ENCODE assay signal across 16 mouse cellular contexts in genomic region chr7:46251841-46252240, GRCm38 (mm10). TPM values are rescaled to one million over a fixed set of nuclear protein-coding genes. Genes with fewer than 3 reads are reported as not detected.
DNase-seq lines count a peak whose midpoint lies in the region; ATAC-seq and TF ChIP-seq lines count a peak whose summit lies in the region.
"Had no signal": no experiment of that assay in that cellular context is flagged by ENCODE, and none has a peak within 500 bp of the region (broad histone marks: within the 10 kb centered on the region; RNA-seq: fewer than 3 reads in every experiment).

No protein-coding gene starts in this region.

- TF ChIP-seq CTCF in layer of hippocampus, adult 2 months (conservative IDR thresholded peaks at IDR 0.05) = peak; percentile 40

- no peak overlapping the region for H3K27ac ChIP-seq in layer of hippocampus, adult 2 months
- H3K27ac ChIP-seq: embryonic facial prominence, embryonic 10.5 days; forebrain, embryonic 12.5 days; heart, embryonic 10.5 days; hindbrain, embryonic 12.5 days; midbrain, embryonic 12.5 days had no signal

- intact Hi-C loops in heart, postnatal 10 days (cut with DNase I) = no loop called here

- no peak for DNase-seq in layer of hippocampus, adult 2 months (ENCODE audit: low spot score in 2 of 2)
- no peak for DNase-seq in layer of hippocampus, adult 18-20 months (ENCODE audit: low spot score in 2 of 2)
- DNase-seq in 3134 (ENCODE audit: extremely low read depth, insufficient read length, low spot score) (peak; percentile 33), 3T3-L1 (ENCODE audit: low read depth, low spot score) (peak; percentile 18), WW6 (ENCODE audit: low read depth, low spot score) (peak; percentile 29)
- no peak for DNase-seq in heart, postnatal 10 days
- DNase-seq: cerebellum, adult 9-11 months; gastrocnemius, postnatal 10 days had no signal

- H3K4me3 ChIP-seq in layer of hippocampus, adult 2 months = no peak overlapping the region
- H3K4me3 ChIP-seq: embryonic facial prominence, embryonic 10.5 days; forebrain, embryonic 12.5 days; heart, embryonic 10.5 days; hindbrain, embryonic 12.5 days; midbrain, embryonic 12.5 days had no signal

- no peak for ATAC-seq in activated CD4-positive, CD25-positive, alpha-beta regulatory T cell, adult 4 months

RNA-seq across cellular contexts. Expression of gene Otog, which starts 11.1 kb away (rescaled TPM):
- under 1 TPM; 0.20 to 0.25 TPM for total RNA-seq in layer of hippocampus, adult 2 months (2021)
- under 1 TPM; 0.13 to 0.32 TPM for total RNA-seq in layer of hippocampus, adult 18-20 months (2021)
- polyA plus RNA-seq in activated CD4-positive, CD25-positive, alpha-beta regulatory T cell, adult 4 months (2017; shearing (Covaris generic)) = not detected
- not detected for total RNA-seq in heart, postnatal 10 days (2021)
- polyA plus RNA-seq: forebrain, embryonic 12.5 days; heart, embryonic 10.5 days; liver, embryonic 16.5 days; neural tube, embryonic 11.5 days had no signal

RNA-seq across cellular contexts. Expression of gene Ush1c, which starts 13.5 kb away (rescaled TPM):
- total RNA-seq in layer of hippocampus, adult 2 months (2021) = under 1 TPM; 0.23 to 0.54 TPM
- under 1 TPM in 1 of 2 experiments, not detected in 1; 0.17 TPM for total RNA-seq in layer of hippocampus, adult 18-20 months (2021)
- not detected for polyA plus RNA-seq in activated CD4-positive, CD25-positive, alpha-beta regulatory T cell, adult 4 months (2017; shearing (Covaris generic))
- total RNA-seq in heart, postnatal 10 days (2021) = 10 to 100 TPM; 12.2 to 12.8 TPM

Comparison
In these comparisons a context has a peak if more than half of its experiments do, and no peak if none do; other contexts are left out.
1. DNase-seq: peak in 3134 (single experiment), 3T3-L1 (single experiment) and WW6 (single experiment); none in layer of hippocampus, adult 2 months (0 of 2), layer of hippocampus, adult 18-20 months (0 of 2) and heart, postnatal 10 days (0 of 2).
2. RNA of gene Ush1c, which starts 13.5 kb away (total RNA-seq): 12.2 to 12.8 TPM in heart, postnatal 10 days; 0.23 to 0.54 TPM in layer of hippocampus, adult 2 months and 0.17 TPM in layer of hippocampus, adult 18-20 months; every median in the first group is over 4 times any median in the second.